Mouse (Mus musculus) kidney, adult 18-20 months (tissue): Measurements from ENCODE around the gene Rac1.

Experiments
- DNase-seq: peaks from one replicate; pipeline ENCODE4 v3.0.0; 2021

Rac1 gene

DNA sequence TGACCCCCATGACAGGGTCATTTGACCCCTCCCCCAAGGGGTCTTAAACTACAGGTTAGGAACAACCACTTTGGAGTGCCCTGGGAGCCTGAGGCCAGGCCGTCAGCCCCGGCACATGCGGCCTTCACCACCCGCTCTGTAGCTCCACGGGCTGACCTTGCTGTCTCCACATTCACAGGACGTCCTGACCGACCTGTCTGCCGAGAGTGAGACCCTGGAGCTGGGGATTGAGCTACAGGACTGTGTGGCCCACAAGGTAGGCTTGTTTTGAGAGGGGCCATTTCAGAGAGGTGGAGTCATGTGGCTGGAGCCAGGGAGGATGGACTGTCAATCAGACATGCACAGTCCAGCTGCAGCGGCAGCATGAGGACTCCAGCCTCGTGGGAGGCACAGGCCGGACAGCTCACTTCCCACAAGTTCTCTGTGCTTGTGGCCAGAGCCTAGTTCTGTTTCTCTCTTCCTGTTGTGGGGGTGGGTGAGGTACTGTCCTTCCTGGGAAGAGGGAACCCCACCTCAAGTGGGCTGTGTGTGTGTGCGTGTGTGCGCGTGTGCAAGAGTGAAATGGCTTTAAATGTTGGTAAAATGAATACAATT, 38.0 kb downstream of the Rac1 start:
- DNase-seq = no peak

DNA sequence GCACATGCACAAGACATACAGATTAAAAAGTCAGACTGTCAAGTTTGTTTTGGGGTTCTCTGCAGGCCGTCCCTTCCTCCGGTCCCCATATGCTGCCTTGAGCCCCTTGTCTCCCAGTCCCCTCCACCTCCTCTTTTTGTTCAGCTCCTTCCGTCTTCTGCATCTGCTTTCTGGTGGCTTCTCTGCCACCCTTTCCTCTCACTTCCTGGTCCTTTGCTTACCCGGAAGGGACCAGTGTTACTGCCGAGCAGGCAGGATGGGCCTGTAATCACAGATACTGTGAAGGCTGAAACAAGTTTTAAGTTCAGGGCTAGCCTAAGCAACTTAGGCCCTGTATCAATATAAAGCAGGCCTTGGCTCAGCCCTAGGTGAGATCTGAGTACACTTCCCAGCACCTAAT, 39.8 kb downstream of the Rac1 start:
- no peak for DNase-seq

DNA sequence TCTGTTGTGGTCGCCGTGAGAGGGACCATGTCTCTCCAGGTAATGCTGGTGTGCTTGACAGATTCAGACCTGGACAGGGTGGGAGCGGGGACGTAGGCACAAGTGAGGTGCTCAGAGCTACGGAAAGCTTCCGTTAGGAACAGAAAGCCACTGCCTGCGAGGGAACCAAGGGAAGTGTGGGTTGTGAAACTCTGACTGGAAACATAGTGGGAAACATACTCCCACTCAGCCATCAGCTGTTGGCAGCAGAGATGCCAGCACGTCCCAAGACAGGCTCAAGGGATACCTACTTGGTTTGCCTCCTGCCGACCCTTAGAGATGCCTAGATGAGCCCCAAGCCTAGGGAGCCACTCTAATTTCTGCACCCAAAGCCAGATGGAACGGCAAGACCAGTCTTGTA, 40.6 kb downstream of the Rac1 start:
- DNase-seq = no peak

DNA sequence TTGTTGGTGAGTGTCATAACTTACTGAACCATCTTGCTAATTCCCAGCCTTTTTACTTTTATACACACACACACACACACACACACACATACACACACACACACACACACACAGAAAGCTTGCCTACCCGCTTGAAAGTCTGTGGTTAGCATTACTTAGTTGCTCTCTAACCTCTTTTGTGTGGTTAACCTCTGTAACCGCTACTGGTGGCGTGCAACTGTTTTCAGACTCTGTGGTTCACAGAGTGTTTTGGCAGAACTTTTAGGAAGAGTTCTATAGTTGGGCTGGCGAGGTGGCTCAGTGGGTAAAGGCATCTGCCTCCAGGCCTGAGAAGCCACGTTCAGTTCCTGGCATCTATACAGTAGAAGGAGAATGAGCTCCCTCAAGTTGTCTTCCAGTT, 42.9 kb downstream of the Rac1 start:
- no peak for DNase-seq

DNA sequence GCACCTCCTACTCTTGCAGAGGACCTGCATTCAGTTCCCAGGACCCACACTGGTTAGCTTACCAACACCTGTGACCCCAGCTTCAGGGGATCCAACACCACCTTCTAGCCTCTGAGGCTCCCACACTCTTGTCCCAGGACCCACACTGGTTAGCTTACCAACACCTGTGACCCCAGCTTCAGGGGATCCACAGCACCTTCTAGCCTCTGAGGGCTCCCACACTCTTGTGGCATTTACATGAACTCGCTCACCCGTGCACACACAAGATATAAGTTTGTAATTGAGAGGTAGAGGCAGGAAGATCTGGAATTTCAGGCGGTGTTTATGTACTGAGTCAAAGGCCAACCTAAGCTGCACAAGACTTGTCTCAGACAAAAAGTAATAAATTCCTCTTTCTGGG, 49.9 kb downstream of the Rac1 start:
- DNase-seq = no peak

DNA sequence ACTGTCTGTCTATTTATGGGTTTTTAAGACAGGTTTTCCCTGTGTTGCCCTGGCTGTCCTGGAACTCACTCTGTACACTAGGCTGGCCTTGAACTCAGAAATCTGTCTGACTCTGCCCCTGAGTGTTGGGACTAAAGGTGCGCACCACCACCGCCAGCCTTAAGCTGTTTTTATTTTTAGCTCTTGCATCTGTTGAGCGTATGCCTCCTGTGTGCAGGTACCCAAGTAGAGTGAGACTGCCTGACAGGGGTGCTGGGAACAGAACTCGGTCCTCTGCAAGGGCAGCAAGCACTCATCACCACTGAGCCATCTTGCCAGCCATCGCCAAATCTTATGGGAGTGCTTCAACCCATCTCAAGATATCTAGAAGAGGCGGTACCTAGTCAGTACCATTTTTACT, 51.8 kb downstream of the Rac1 start:
- no peak for DNase-seq

DNA sequence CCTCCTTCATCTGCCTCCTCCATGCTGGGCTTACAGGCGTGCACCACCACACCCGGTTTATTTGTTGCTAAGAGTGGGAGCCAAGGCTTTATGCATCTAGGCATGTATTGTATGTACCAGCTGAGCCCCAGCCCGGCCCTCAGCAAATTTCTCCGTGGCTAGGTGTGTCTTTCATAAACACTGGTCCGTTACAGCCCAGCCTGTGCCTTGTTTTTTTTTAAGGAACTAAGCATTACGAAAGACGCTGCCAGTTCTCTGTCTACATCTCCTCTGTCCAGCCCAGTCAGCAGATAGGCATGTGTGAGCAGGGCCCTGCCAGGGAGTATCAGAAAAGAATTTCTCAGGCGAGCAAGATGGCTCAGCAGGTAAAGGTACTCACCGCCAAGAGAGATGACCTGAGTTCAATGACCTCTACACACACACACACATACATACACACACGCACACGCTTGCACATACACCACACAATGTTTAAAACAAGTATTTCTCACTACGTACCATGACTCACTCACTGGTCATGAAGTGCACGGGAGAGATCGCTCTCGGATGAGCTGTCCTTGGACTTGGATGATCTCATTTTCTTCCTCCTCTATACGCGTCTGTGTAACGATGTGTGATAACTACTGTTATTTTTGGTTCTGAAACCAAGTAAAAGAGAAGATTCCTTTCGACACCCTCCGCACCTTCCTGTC, 52.5 kb downstream of the Rac1 start:
- no peak for DNase-seq

DNA sequence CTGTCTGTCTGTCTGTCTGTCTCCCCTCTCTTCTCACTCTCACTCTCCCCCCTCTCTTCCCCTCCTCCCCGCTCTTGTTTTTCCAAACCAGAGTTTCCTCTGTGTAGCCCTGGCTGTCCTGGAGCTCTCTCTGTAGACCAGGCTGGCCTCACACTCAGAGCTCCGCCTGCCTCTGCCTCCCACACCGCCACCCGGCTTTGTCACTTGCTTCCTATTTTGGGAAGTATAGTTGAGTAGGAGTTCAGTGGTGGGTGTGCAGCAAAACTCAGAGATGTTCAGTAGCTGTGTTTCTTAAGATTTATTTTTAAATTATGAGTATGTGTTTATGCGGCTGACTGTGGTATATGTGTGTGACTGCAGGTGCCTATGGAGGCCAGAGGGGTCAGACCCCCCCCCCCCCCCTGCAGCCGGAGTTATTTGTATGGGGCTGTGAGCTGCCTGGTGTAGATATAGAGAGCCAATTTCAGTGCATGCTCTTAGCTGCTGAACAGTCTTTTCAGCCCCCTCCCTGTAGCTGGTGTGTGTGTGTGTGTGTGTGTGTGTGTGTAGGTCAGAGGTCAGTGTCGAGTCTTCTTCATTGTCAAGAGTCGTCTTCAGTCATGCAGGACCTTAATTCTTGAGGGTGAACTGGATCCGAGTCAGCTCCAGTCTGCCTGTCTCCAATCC, 55.8 kb downstream of the Rac1 start:
- DNase-seq = no peak

DNA sequence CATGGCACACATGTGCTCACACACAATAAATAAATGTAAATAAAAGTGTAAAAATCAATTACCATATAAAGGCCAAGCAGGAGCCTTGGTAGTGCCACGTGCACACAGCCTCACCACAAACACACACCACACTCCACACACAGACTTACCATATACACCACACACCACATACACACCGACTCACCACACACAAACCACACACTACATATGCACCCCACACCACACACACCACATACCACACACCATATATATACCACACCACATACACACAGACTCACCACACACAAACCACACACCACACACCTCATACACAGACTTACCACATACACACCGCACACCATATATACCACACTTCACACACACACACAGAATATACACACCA, 56.7 kb downstream of the Rac1 start:
- DNase-seq = no peak

DNA sequence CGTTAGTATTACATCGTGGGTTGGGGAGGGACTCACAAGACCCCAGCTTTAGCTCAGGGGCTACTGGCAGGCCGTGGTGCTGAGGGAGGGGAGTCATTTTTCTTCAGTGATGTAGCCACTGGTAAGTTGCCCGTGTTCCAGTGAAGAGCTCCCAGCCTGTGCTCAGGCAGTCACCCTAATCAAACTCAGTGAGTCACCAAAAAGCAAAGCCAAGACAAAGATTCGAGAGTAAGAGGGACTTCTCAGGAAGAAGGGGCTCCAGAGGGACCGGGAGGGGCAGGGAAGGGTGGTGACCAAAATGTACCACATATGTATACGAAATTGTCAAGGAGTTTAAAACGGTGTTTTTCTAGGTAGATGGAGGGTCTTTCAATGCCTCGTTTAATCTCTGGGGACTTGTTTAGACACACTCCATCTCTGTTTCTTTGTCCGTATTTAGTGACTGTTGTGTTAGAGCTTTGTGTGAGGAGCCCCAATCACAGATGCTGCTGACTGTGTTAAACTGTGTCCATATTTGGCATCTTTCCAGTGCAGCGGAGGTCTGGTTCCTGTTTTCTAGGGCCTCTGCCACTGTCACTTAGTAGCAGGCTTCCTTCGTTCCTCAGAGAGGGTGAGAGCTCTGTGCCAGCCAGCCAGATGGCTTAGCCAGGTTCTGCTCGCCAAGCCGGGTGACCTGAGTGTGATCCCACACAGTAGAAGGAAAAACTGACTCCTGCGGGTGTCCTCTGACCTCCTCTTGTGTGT, 57.2 kb downstream of the Rac1 start:
- no peak for DNase-seq

DNA sequence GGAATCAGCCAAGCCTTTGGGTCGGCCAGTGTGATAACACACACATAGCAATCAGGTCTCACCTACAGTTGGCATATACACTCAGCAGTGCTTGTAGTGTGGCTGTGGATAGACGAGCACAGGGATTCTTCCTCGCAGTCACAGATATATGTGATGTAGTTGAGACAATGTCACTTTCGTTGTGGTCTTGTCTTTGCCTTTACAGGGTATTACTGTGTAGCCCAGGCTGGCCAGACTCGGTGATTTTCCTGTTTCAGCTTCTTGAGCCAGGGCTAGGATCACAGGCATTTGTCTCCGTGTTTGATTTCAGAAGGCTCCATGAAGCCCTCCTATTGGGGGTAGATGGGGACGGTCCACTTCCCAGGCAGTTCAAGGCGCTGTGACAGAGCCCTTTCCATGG, 58.2 kb downstream of the Rac1 start:
- no peak for DNase-seq

DNA sequence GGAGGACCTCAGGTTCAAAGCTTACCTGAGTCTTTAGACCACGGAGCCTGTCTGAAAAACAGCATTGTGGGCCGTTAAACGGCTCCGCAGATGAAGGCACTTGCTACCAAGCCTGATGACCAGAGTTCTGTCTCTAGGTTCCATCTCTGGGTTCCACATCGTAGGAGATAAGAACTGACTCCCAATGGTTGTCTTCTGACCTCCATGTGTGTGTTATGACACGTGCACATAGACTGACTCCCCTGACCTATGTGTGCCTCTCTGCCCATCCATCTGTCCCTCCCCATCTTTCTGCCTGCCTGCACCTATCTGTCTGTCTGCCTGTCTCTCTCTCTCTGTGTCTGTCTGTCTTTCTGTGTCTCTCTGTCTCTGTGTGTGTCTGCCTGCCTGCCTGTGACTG, 59.9 kb downstream of the Rac1 start:
- no peak for DNase-seq

DNA sequence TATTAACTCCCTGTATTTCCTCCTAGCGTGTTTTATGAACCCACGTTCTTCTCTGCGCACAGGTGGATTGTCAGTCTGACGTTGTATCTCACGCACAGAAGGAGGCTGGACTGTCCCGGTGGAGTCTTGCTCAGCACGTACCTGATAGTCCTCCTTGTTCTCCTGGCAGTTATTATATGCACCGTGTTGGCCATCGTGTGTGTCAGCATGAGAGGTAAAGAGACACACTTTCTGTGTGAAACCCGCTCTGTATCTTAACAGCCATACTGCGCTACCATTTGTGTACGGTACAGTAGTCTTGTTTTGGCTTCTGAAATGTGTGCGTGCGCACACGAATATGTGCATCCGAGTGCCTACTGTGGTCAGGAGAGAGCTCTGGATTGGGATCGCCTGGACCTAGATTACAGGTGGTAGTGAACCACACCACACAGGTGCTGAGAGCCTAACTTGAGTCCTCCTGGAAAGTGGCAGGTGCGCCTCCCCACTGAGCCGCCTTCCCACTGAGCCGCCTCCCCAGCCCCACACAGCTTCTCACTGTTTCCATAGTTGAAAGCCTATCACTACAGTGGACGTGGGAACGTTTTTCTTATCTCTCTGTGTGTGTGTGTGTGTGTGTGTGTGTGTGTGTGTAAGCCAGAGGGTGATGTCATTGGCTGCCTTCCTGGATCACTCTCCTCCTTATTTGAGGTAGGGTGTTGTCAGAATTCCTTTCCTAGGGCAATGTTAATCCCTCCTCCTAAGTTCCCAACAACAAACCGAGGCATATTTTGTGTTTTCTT, 60.8 kb downstream of the Rac1 start:
- DNase-seq = no peak

DNA sequence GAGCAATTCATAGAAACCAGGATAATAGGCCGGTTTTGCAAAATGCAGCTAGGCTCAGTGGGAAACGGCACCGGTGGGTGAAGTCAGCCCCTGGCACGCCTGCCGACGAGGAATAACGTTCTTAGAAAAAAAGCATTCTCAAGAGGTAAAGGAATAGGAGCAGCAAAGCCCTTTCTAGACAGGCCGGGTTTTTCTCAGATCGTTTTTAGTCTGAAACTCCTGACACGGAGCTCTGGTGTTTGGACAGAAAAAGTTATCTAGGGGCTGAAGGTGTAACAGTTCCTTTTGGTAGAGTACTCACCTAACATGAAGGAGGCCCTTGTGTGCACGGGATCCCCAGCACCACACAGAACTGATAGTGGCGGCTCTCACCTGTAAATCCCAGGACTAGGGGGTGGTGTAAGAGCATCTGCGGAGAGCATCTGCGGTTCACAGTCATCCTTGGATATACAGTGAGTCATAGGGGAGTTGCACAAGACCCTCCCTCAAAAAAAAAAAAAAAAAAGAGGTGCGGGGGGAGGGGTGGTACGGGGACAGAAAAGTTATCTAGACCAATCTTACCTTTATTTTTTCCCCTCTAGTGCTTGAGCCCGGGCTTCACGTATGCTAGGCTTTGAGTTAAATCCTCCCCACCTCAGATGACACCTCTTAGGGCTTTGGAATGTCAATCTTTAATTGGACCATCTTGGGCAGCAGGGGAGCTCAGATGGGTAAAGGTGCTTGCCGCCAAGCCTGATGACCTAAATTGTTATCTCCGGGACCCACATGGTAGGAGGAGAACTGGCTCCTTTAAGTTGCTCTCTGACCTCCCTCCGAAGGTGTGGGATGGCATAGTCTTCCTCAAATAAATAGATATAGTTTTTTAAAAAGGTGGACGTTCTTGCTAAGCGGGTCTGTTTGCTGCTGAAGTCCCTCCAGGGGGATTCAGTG, 62.4 kb downstream of the Rac1 start:
- DNase-seq = no peak

DNA sequence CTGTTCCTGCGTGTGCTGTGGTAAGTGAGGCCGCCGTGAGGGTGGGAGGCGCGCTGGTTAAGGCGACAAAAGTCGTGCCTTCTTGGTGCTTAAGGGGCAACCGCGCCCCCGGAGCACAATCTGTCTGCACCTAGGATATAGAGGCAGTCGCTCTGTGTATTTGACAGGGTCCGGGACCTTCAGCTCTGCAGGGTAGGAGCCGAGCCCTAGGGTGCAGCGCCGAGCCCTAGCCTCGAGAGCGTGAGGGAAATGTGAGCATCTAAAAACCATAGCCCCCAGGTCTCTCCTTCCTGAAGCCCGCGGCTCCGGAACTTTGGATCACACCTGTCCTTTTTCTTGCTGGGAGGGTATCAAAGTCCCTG, 63.1 kb downstream of the Rac1 start:
- DNase-seq = no peak

DNA sequence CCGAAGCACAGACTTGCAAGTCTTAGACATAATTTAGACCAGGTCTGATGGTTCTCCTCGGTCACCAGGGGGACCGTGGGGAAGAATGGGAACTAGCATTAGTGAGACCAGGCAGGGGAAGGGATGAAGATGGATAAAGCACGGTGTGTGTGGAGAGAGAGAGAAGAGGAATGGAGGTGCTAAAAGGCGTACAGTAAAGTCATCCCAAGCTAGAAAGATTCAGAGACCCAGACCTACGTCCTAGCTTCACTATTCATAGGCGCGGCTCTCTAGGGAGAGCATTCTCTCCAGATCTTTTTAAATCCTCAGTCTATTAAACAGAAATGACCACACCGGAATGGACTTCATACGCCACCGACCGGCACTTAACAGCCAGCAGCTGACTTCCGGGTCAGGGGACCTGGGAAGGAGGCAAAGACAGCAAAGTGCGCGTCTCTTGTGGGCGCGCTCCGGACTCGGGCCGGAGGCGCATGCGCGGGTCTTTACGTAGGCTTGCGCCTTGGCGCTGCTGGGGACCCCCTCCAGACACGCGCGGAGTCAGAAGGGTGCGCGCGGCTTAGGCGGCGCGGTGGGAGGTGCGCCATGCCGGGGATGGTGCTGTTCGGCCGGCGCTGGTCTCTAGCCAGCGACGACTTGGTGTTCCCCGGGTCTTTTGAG, 63.6 kb downstream of the Rac1 start, which contains the start of gene Daglb:
Gene Daglb (plus strand): TSS at position 485 of the 657 bp plus-strand sequence.
- peak; percentile 87 for DNase-seq

DNA sequence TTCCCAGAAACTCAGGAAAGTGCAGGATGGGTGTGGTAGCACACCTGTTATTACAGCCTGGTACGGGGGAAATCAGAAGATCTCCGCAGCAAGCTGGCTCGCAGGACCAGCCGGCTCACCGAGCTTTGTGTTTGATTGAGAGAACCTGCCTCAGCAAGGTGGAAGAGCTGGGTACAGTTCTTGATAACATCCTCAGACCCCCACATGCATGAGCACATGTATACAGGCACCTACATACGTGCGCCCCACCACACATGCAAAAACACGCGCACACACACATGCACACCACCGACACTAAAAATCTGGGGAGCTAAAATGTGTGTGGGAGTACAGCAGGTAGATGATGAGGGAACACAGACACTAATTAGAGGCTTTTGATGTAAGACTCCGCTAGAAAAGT, 64.2 kb downstream of the Rac1 start:
- no peak for DNase-seq
